Mouse (Mus musculus) small intestine, adult 2 months (tissue): ENCODE results near the gene Mrfap1. TPM values are rescaled to one million over a fixed set of nuclear protein-coding genes. Genes with fewer than 3 reads are reported as not detected.

Source experiments
- H3K27ac ChIP-seq: fragments of 200-500 bp; 2 replicates; pipeline ENCODE4 v1.5.1; 2012; ENCODE audit warnings: low read depth, low read length, control low read depth, inconsistent platforms; ENCODE audit not compliant: insufficient read depth
- H3K27me3 ChIP-seq: fragments of 200-500 bp; 2 replicates; pipeline ENCODE4 v1.6.1; 2012; ENCODE audit warnings: mild to moderate bottlenecking, moderate library complexity, low read length, inconsistent platforms; ENCODE audit not compliant: control insufficient read depth, insufficient read depth
- H3K36me3 ChIP-seq: fragments of 200-500 bp; 2 replicates; pipeline ENCODE4 v1.6.1; 2012; ENCODE audit warnings: mild to moderate bottlenecking, low read length, control low read depth, inconsistent platforms; ENCODE audit not compliant: control insufficient read depth, insufficient read depth
- H3K4me1 ChIP-seq: fragments of 200-500 bp; 2 replicates; pipeline ENCODE4 v1.6.1; 2012; ENCODE audit warnings: low read length, inconsistent platforms, mixed read lengths; ENCODE audit not compliant: control insufficient read depth, insufficient read depth, insufficient read length
- H3K4me3 ChIP-seq: fragments of 200-500 bp; 2 replicates; pipeline ENCODE4 v1.5.1; 2012; ENCODE audit warnings: low read depth, mild to moderate bottlenecking, control low read depth, inconsistent platforms, low read length, moderate library complexity
- CTCF ChIP-seq: fragments of 200-500 bp; IDR thresholded peaks from 2 replicates; pipeline ENCODE4 v1.5.1; 2012; ENCODE audit warnings: low read depth, mild to moderate bottlenecking, control low read depth, inconsistent platforms, low read length, moderate library complexity, mixed read lengths; ENCODE audit not compliant: insufficient replicate concordance, insufficient read length; ENCODE audit errors: extremely low read depth
- POLR2A ChIP-seq: fragments of 200-500 bp; IDR thresholded peaks from 2 replicates; pipeline ENCODE4 v1.6.1; 2012; ENCODE audit warnings: low read depth, mild to moderate bottlenecking, control low read depth, inconsistent platforms, low read length, moderate library complexity
- WGBS: fragments of 180-500 bp; shearing (Covaris S2); methylation state at CpG from one replicate; pipeline ENCODE4 v1.1.7; 2018; 5-methylcytosine and 5-hydroxymethylcytosine counted together
- polyA plus RNA-seq: library from polyadenylated mRNA; depleted of rRNA; stranded (reverse); fragments of >200 nt; gene quantifications from 2 replicates; pipeline ENCODE4 v1.2.3, GENCODE M21; 2012; rRNA removed

Gene Mrfap1
- polyA plus RNA-seq, 1 experiment, result 132 TPM

DNA sequence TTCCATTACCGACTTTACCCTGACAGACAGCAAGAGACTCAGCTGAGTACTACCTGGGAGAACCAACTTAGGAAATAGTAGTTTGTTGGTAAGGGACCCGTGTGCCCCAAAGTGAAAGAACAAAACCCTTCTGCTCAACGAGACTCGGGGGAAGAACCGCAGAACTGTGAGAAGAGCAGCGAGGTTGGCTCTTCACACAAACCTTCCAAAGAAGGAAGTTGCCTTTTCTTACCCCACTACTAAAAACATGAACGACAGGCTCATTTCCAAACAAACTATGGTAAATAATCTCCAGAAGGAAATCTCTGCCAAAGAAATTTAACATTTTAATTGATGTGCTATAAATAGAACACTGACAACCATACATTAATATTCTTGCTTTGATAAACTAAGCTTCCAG is 49.5 kb downstream of the Mrfap1 start:
- Histone ChIP-seq H3K36me3 (no peaks in the 10 kb centered on the region), H3K27me3 (no peaks in the 10 kb centered on the region), H3K4me1 (peaks cover 1% of the 10 kb centered on the region; the same call in 1 of the 2 replicates), H3K4me3 (no peak overlapping the region), H3K27ac (no peak overlapping the region)
- WGBS, result 35% methylated on average over 7 of the region's 7 CpGs
- TF ChIP-seq POLR2A (no peak), CTCF (no peak)

Other genes starting within 250 kb of the Mrfap1 start
- gene Tbc1d14, start 203.5 kb downstream of the Mrfap1 start, polyA plus RNA-seq, result 21.1 and 21.7 TPM in 2 replicates
- 14.4 and 27.4 TPM in 2 replicates for gene D5Ertd579e, start 100.7 kb downstream of the Mrfap1 start, polyA plus RNA-seq
- 30.4 and 31.0 TPM in 2 replicates for gene Bloc1s4, start 48.1 kb downstream of the Mrfap1 start, polyA plus RNA-seq
- 57.4 and 104 TPM in 2 replicates for gene Man2b2, start 33.9 kb upstream of the Mrfap1 start, polyA plus RNA-seq
- gene Ppp2r2c, start 71.7 kb upstream of the Mrfap1 start, polyA plus RNA-seq, result 0.62 and 0.89 TPM in 2 replicates
- 16.7 and 23.5 TPM in 2 replicates for gene Wfs1, start 192.4 kb upstream of the Mrfap1 start, polyA plus RNA-seq